Mouse (Mus musculus): Measurements from ENCODE around the gene Ift74. TPM values are rescaled to one million over a fixed set of nuclear protein-coding genes. Genes with fewer than 3 reads are reported as not detected.

Gene Ift74
- total and polyA plus RNA-seq, 3 experiments, result 10.2 to 12.3 TPM; not detected in 1

- no peak overlapping the region for H3K9ac ChIP-seq (ENCODE audit: control insufficient read depth, low read depth, low read length, poor library complexity, severe bottlenecking)
- H3K36me3 ChIP-seq (ENCODE audit: control insufficient read depth in 1 of 2, insufficient read depth in 2 of 2, low read length in 2 of 2), result no peaks in the 10 kb centered on the region
- H3K79me2 ChIP-seq (ENCODE audit: control insufficient read depth, insufficient read depth, low read length, poor library complexity), result no peaks in the 10 kb centered on the region
- no peaks in the 10 kb centered on the region for H3K9me3 ChIP-seq (replicated peaks; ENCODE audit: insufficient read depth, low read length)
- no peak overlapping the region for H3K27ac ChIP-seq (ENCODE audit: control insufficient read depth, low read depth, low read length)
- peaks cover 0 to 2% of the 10 kb centered on the region in 2 experiments; a peak in 1 of 4 replicates for H3K27me3 ChIP-seq (ENCODE audit: control insufficient read depth in 1 of 2, insufficient read depth in 2 of 2, low read length in 2 of 2)
- TF ChIP-seq MYB (IDR thresholded peaks at IDR 0.05; ENCODE audit: low read depth, low read length) (no peak), MAZ (IDR thresholded peaks at IDR 0.05; ENCODE audit: low read depth, low read length) (no peak), RCOR1 (IDR thresholded peaks at IDR 0.05; ENCODE audit: low read depth, low read length) (no peak), CTCF (IDR thresholded peaks at IDR 0.05 in 2 of 3, conservative IDR thresholded peaks at IDR 0.05 in 1 of 3; ENCODE audit: control insufficient read depth in 1 of 3, insufficient read depth in 1 of 3, low read depth in 2 of 3, low read length in 3 of 3, poor library complexity in 1 of 3, severe bottlenecking in 1 of 3) (no peak), MEF2A (IDR thresholded peaks at IDR 0.05; ENCODE audit: extremely low read depth, insufficient replicate concordance, low read depth, low read length, poor library complexity, severe bottlenecking) (no peak), EP300 (IDR thresholded peaks at IDR 0.05; ENCODE audit: low read depth in 1 of 2, low read length in 2 of 2) (no peak), HCFC1 (IDR thresholded peaks at IDR 0.05; ENCODE audit: low read depth, low read length) (no peak), UBTF (IDR thresholded peaks at IDR 0.05; ENCODE audit: borderline replicate concordance, insufficient read depth, low read depth, low read length) (no peak), CHD2 (IDR thresholded peaks at IDR 0.05; ENCODE audit: low read length) (no peak), ZMIZ1 (IDR thresholded peaks at IDR 0.05; ENCODE audit: low read depth, low read length) (no peak), MAFK (IDR thresholded peaks at IDR 0.05; ENCODE audit: borderline replicate concordance, low read depth, low read length) (no peak), POLR2AphosphoS2 (IDR thresholded peaks at IDR 0.05; ENCODE audit: low read length) (no peak), TAL1 (IDR thresholded peaks at IDR 0.05; ENCODE audit: low read length) (no peak), RAD21 (IDR thresholded peaks at IDR 0.05; ENCODE audit: low read depth, low read length) (no peak), KAT2A (conservative IDR thresholded peaks at IDR 0.05; ENCODE audit: low read depth, low read length) (no peak)
- DNase-seq (ENCODE audit: low read depth, low spot score), result no peak
- H3K4me1 ChIP-seq (ENCODE audit: control insufficient read depth in 1 of 2, insufficient read depth in 2 of 2, low read length in 2 of 2), result peaks cover 0 to 2% of the 10 kb centered on the region in 2 experiments; a peak in 2 of 4 replicates
- H3K4me3 ChIP-seq (ENCODE audit: control insufficient read depth in 1 of 2, insufficient read depth in 1 of 2, low read depth in 2 of 2, low read length in 2 of 2), result no peak overlapping the region
These were observed 123.3 kb downstream of the Ift74 start for GRCm38 (mm10) chr4:94737326-94738295.

- Histone ChIP-seq H3K9me3 (replicated peaks; ENCODE audit: insufficient read depth, low read length) (no peaks in the 10 kb centered on the region), H3K27ac (ENCODE audit: control insufficient read depth, low read depth, low read length) (no peak within 1 kb of the TSS), H3K79me2 (ENCODE audit: control insufficient read depth, insufficient read depth, low read length, poor library complexity) (no peaks in the 10 kb centered on the region), H3K27me3 (ENCODE audit: control insufficient read depth in 1 of 2, insufficient read depth in 2 of 2, low read length in 2 of 2) (peaks cover 0 to 2% of the 10 kb centered on the region in 2 experiments; a peak in 1 of 4 replicates), H3K36me3 (ENCODE audit: control insufficient read depth in 1 of 2, insufficient read depth in 2 of 2, low read length in 2 of 2) (no peaks in the 10 kb centered on the region), H3K4me1 (ENCODE audit: control insufficient read depth in 1 of 2, insufficient read depth in 2 of 2, low read length in 2 of 2) (peaks cover 0 to 2% of the 10 kb centered on the region in 2 experiments; a peak in 2 of 4 replicates), H3K4me3 (ENCODE audit: control insufficient read depth in 1 of 2, insufficient read depth in 1 of 2, low read depth in 2 of 2, low read length in 2 of 2) (peak within 1 kb of the TSS in 1 of 2 experiments; percentile 28; a peak in 2 of 4 replicates), H3K9ac (ENCODE audit: control insufficient read depth, low read depth, low read length, poor library complexity, severe bottlenecking) (peak within 1 kb of the TSS; percentile 8; the same call in 1 of the 2 replicates)
- peak; percentile 37 for DNase-seq (ENCODE audit: low read depth, low spot score)
- TF ChIP-seq BHLHE40 (IDR thresholded peaks at IDR 0.05; ENCODE audit: borderline replicate concordance, low read depth, low read length) (no peak), GATA1 (IDR thresholded peaks at IDR 0.05; ENCODE audit: low read depth, low read length) (no peak), HCFC1 (IDR thresholded peaks at IDR 0.05; ENCODE audit: low read depth, low read length) (no peak), CTCF (IDR thresholded peaks at IDR 0.05 in 2 of 3, conservative IDR thresholded peaks at IDR 0.05 in 1 of 3; ENCODE audit: control insufficient read depth in 1 of 3, insufficient read depth in 1 of 3, low read depth in 2 of 3, low read length in 3 of 3, poor library complexity in 1 of 3, severe bottlenecking in 1 of 3) (no peak), RCOR1 (IDR thresholded peaks at IDR 0.05; ENCODE audit: low read depth, low read length) (no peak), MXI1 (IDR thresholded peaks at IDR 0.05; ENCODE audit: low read depth, low read length) (no peak), MYC (IDR thresholded peaks at IDR 0.05; ENCODE audit: low read depth, low read length) (no peak), POLR2AphosphoS5 (IDR thresholded peaks at IDR 0.05; ENCODE audit: borderline replicate concordance, low read depth, low read length) (no peak), MAFK (IDR thresholded peaks at IDR 0.05; ENCODE audit: borderline replicate concordance, low read depth, low read length) (no peak), ELF1 (IDR thresholded peaks at IDR 0.05; ENCODE audit: low read depth, low read length) (no peak), NRF1 (IDR thresholded peaks at IDR 0.05; ENCODE audit: insufficient read depth, low read depth, low read length, poor library complexity, severe bottlenecking) (no peak), ZKSCAN1 (IDR thresholded peaks at IDR 0.05; ENCODE audit: low read depth, low read length) (no peak), MEF2A (IDR thresholded peaks at IDR 0.05; ENCODE audit: extremely low read depth, insufficient replicate concordance, low read depth, low read length, poor library complexity, severe bottlenecking) (no peak), NELFE (IDR thresholded peaks at IDR 0.05; ENCODE audit: low read depth, low read length) (no peak), TAL1 (IDR thresholded peaks at IDR 0.05; ENCODE audit: low read length) (no peak)
These were observed 124.8 kb downstream of the Ift74 start, which contains the start of gene Tek for GRCm38 (mm10) chr4:94738838-94739731. TSS of gene Tek (plus strand) at chr4:94739289.

All from MEL (cell line).